Mouse (Mus musculus): ENCODE data around the gene Olfr450. TPM values are rescaled to one million over a fixed set of nuclear protein-coding genes. Genes with fewer than 3 reads are reported as not detected.
A peak's percentile ranks its signal among the peaks of the same experiment; 100 is the strongest.

The Olfr450 gene
- not detected in 2 replicates for total RNA-seq (2014; rRNA removed)
- polyA plus RNA-seq (2015; fragmentation: Nextera tagmentation; extraction: Ambion mirVana), result not detected in 2 replicates

DNA sequence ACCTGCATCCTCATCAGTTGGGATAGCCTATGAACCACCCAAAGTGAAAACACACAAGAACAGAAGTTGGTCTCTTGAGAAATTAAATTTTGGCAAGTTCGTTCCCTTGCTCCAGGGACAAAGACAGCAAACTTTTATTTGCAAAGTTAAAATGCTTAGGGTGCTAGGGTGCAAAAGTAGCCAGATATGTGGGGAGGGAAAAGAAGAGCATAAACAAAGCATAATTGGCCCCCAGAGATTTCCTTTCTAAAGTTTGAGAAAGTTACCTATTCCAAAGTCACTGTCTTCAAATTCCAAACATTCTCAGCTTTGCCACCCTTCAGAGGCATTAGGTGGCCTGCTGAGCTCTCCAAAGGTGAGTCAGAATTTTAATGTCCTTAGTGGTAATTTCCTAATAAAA lies at the start of gene Olfr450:
TSS of gene Olfr450 (plus strand) at position 301 of the 400 bp plus-strand sequence.
- Histone ChIP-seq H3K4me1 (ENCODE audit: insufficient read depth, low read length) (no peaks in the 10 kb centered on the region), H3K9ac (replicated peaks; ENCODE audit: low read length, poor library complexity, severe bottlenecking) (no peak within 1 kb of the TSS), H3K36me3 (ENCODE audit: insufficient read depth, low read length) (no peaks in the 10 kb centered on the region), H3K4me2 (ENCODE audit: low read depth, low read length, poor library complexity, severe bottlenecking) (no peak within 1 kb of the TSS), H3K9me3 (ENCODE audit: low read length) (no peaks in the 10 kb centered on the region), H3K4me3 (ENCODE audit: low read depth, low read length) (no peak within 1 kb of the TSS), H3K27ac (ENCODE audit: low read depth, low read length) (no peak within 1 kb of the TSS), H3K27me3 (ENCODE audit: insufficient read depth, low read length) (no peaks in the 10 kb centered on the region)
- WGBS, result 97% methylated on average over 1 of the region's 1 CpGs
- TF ChIP-seq CTCF (IDR thresholded peaks at IDR 0.05), result no peak
- DNase-seq (ENCODE audit: low spot score) (no peak), ATAC-seq (ENCODE audit: low FRiP score) (no peak)

DNA sequence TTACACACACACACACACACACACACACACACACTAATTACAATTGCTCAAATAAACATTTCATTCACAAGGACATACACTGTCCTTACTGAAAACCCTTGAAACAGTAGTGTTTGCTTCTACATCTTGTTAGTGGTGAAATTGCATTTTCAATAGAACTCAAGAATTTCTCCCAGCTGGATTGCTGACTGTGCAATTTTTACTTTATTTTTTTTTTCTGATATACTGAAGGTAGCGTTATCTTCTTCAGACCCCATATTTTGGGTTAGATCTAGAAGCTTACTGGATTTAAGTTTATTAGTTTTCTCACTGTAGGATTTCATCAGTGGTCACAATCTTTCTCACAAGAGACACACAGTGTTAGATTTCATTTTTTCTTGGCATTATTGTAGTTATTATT lies 34.7 kb upstream of the Olfr450 start:
- no peak for DNase-seq (ENCODE audit: low spot score)
- no peaks in the 10 kb centered on the region for H3K4me1 ChIP-seq (ENCODE audit: insufficient read depth, low read length)
- H3K27ac ChIP-seq (ENCODE audit: low read depth, low read length), result no peak overlapping the region
- H3K9ac ChIP-seq (replicated peaks; ENCODE audit: low read length, poor library complexity, severe bottlenecking), result no peak overlapping the region
- 91% methylated on average over 1 of the region's 1 CpGs for WGBS
- no peaks in the 10 kb centered on the region for H3K9me3 ChIP-seq (ENCODE audit: low read length)
- H3K27me3 ChIP-seq (ENCODE audit: insufficient read depth, low read length), result no peaks in the 10 kb centered on the region
- ATAC-seq (ENCODE audit: low FRiP score), result no peak
- no peaks in the 10 kb centered on the region for H3K36me3 ChIP-seq (ENCODE audit: insufficient read depth, low read length)
- no peak overlapping the region for H3K4me3 ChIP-seq (ENCODE audit: low read depth, low read length)
- no peak for TF ChIP-seq CTCF (IDR thresholded peaks at IDR 0.05)
- no peak overlapping the region for H3K4me2 ChIP-seq (ENCODE audit: low read depth, low read length, poor library complexity, severe bottlenecking)

DNA sequence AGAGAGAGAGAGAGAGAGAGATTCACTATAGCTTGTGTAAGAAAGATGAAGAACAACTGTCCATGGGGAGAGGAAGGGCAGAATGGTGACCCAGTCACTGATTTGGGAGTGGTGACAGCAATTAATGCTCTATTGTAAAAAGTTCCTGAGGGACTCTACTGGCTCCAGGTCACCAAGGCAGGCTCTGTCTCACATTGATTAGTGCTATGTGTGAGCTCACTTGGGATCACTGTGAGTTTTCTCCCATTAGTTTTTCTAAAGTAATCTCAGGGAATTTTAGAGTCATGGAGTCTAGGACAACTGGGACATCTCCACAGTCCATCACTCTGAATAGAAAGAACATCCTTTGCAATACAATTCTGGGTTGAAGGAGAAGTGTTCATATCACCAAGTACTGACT lies 26.9 kb upstream of the Olfr450 start, which contains the start of gene Olfr452:
TSS of gene Olfr452 (plus strand) at position 301 of the 400 bp plus-strand sequence.
- no peak for ATAC-seq (ENCODE audit: low FRiP score)
- H3K4me2 ChIP-seq (ENCODE audit: low read depth, low read length, poor library complexity, severe bottlenecking), result no peak within 1 kb of the TSS
- H3K4me3 ChIP-seq (ENCODE audit: low read depth, low read length), result no peak within 1 kb of the TSS
- H3K27me3 ChIP-seq (ENCODE audit: insufficient read depth, low read length), result no peaks in the 10 kb centered on the region
- TF ChIP-seq CTCF (IDR thresholded peaks at IDR 0.05), result no peak
- no peak within 1 kb of the TSS for H3K9ac ChIP-seq (replicated peaks; ENCODE audit: low read length, poor library complexity, severe bottlenecking)
- H3K4me1 ChIP-seq (ENCODE audit: insufficient read depth, low read length), result no peaks in the 10 kb centered on the region
- DNase-seq (ENCODE audit: low spot score), result no peak
- H3K9me3 ChIP-seq (ENCODE audit: low read length), result no peaks in the 10 kb centered on the region
- H3K36me3 ChIP-seq (ENCODE audit: insufficient read depth, low read length), result no peaks in the 10 kb centered on the region
- H3K27ac ChIP-seq (ENCODE audit: low read depth, low read length), result no peak within 1 kb of the TSS

DNA sequence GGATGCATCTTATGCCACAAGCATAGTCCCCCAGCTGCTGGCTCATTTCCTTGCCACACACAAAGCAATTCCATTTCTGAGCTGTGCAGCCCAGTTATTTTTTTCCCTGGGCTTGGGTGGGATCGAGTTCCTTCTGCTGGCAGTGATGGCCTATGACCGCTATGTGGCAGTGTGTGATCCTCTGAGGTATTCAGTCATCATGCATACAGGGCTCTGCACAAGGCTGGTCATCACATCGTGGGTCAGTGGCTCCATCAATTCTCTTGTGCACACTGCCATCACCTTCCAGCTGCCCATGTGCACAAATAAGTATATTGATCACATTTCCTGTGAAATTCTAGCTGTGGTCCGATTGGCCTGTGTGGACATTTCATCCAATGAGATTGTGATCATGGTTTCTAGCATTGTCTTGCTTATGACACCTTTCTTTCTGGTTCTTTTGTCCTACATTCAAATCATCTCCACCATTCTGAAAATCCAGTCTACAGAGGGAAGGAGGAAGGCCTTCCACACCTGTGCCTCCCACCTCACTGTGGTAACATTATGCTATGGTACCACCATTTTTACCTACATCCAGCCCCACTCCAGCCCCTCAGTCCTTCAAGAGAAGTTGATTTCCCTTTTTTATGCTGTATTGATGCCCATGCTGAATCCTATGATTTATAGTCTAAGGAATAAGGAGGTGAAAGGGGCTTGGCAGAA lies 21.3 kb upstream of the Olfr450 start:
- no peaks in the 10 kb centered on the region for H3K4me1 ChIP-seq (ENCODE audit: insufficient read depth, low read length)
- H3K9ac ChIP-seq (replicated peaks; ENCODE audit: low read length, poor library complexity, severe bottlenecking), result no peak overlapping the region
- H3K27ac ChIP-seq (ENCODE audit: low read depth, low read length), result peak overlapping the region; percentile 68
- ATAC-seq (ENCODE audit: low FRiP score) (peak; percentile 69), DNase-seq (ENCODE audit: low spot score) (no peak)
- H3K9me3 ChIP-seq (ENCODE audit: low read length), result no peaks in the 10 kb centered on the region
- no peak overlapping the region for H3K4me3 ChIP-seq (ENCODE audit: low read depth, low read length)
- no peaks in the 10 kb centered on the region for H3K27me3 ChIP-seq (ENCODE audit: insufficient read depth, low read length)
- peak; percentile 27 for TF ChIP-seq CTCF (IDR thresholded peaks at IDR 0.05)
- 41% methylated on average over 4 of the region's 4 CpGs for WGBS
- peak overlapping the region; percentile 6; the same call in 1 of the 2 replicates for H3K4me2 ChIP-seq (ENCODE audit: low read depth, low read length, poor library complexity, severe bottlenecking)
- H3K36me3 ChIP-seq (ENCODE audit: insufficient read depth, low read length), result no peaks in the 10 kb centered on the region

DNA sequence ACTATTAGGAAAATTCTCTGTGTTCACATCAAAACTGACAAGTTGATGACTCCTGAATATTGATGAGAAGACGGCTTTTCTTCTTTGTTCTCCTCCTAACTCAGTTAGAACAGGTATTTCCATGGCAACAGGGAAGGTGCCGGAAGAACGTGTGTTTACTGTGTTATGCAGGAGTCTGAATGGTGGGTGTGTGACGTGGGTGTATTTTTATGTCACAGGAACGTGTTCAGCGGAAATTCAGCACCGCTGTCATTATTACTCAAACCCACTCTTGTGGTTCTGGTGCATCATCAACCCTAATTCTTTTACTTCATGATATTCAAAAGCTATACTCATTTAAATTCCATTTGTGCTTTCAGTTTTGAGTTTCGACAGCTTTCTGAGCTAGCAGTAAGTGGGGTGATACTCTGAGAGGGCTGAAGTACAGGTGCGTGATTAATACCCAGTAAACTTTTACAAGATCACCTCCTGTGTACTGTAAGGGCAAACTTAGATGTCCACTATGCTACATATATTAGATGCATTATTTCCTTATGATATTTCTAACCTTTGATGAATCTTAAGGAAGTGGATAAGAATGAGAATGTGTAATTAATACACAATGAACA lies 20.7 kb upstream of the Olfr450 start:
- Histone ChIP-seq H3K4me2 (ENCODE audit: low read depth, low read length, poor library complexity, severe bottlenecking) (peak overlapping the region; percentile 6; the same call in 1 of the 2 replicates), H3K9me3 (ENCODE audit: low read length) (no peaks in the 10 kb centered on the region), H3K27me3 (ENCODE audit: insufficient read depth, low read length) (no peaks in the 10 kb centered on the region), H3K27ac (ENCODE audit: low read depth, low read length) (peak overlapping the region; percentile 68), H3K4me1 (ENCODE audit: insufficient read depth, low read length) (no peaks in the 10 kb centered on the region), H3K36me3 (ENCODE audit: insufficient read depth, low read length) (no peaks in the 10 kb centered on the region), H3K4me3 (ENCODE audit: low read depth, low read length) (no peak overlapping the region), H3K9ac (replicated peaks; ENCODE audit: low read length, poor library complexity, severe bottlenecking) (no peak overlapping the region)
- no peak for TF ChIP-seq CTCF (IDR thresholded peaks at IDR 0.05)
- DNase-seq (ENCODE audit: low spot score) (peak; percentile 50), ATAC-seq (ENCODE audit: low FRiP score) (peak; percentile 91)
- 49% methylated on average over 9 of the region's 9 CpGs for WGBS

DNA sequence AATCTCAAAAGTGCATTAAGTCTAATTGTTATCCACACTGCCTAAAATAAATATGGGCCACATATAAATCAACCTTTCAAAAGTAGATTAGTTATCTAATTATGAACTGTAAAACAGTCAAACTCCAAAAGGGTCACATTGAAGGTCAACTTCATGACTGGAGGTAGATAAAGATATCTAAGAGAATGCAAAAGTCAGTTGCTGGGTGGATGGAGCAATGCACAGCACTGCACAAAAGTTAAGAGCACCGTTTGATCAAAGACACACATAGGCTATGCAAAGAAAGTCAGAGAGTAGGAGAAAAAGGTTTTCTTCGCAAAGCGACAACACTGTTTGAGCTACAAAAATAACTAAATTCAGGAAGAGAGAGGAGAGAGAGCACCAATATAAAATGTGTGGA lies 16.8 kb upstream of the Olfr450 start:
- H3K9me3 ChIP-seq (ENCODE audit: low read length), result no peaks in the 10 kb centered on the region
- H3K4me1 ChIP-seq (ENCODE audit: insufficient read depth, low read length), result no peaks in the 10 kb centered on the region
- H3K27ac ChIP-seq (ENCODE audit: low read depth, low read length), result no peak overlapping the region
- no peak for DNase-seq (ENCODE audit: low spot score)
- WGBS, result 85% methylated on average over 3 of the region's 3 CpGs
- no peaks in the 10 kb centered on the region for H3K36me3 ChIP-seq (ENCODE audit: insufficient read depth, low read length)
- no peak for ATAC-seq (ENCODE audit: low FRiP score)
- no peak overlapping the region for H3K4me3 ChIP-seq (ENCODE audit: low read depth, low read length)
- no peak for TF ChIP-seq CTCF (IDR thresholded peaks at IDR 0.05)
- H3K27me3 ChIP-seq (ENCODE audit: insufficient read depth, low read length), result no peaks in the 10 kb centered on the region
- no peak overlapping the region for H3K9ac ChIP-seq (replicated peaks; ENCODE audit: low read length, poor library complexity, severe bottlenecking)
- no peak overlapping the region for H3K4me2 ChIP-seq (ENCODE audit: low read depth, low read length, poor library complexity, severe bottlenecking)
